Mouse (Mus musculus): Measurements from ENCODE around the gene Fam13a.

DNA sequence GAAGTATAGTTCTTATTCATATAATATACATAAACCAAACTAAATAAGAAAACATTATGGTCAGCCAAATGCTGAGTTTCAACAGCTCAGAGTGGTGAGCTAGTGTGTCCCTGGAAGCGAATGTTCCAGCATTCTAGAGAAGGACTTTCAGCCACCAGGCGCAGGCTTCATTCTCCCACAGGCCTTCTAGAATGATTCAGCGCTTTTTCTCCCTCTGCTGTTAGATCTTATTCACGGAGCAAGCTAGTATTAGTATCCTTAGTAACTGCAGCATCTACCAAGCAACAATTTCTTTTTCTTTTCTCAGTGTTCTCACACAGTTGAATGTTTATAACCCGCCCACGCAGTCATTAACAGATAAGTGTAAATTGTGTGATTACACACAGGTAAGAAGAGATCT lies 142.1 kb downstream of the Fam13a start:
- TF ChIP-seq CTCF (IDR thresholded peaks at IDR 0.05; ENCODE audit: borderline replicate concordance, insufficient read depth, low read length) = no peak
- no peak for TF ChIP-seq POLR2A (IDR thresholded peaks at IDR 0.05; ENCODE audit: low read depth, low read length)
